Mouse (Mus musculus) forelimb bud, embryonic 11.5 days (tissue): ENCODE measurements around the gene Ribc1.

Source experiments
- DNase-seq: peaks from one replicate; pipeline ENCODE4 v3.0.0-alpha.2; 2012; ENCODE audit warnings: low read depth, low spot score

Ribc1 gene

GRCm38 (mm10) chrX:152016151-152017145 is at the start of gene Ribc1, which contains the start of gene Smc1a:
TSS of gene Ribc1 (minus strand) at chrX:152016295.
TSS of gene Smc1a (plus strand) at chrX:152016428.
- peak; percentile 94 for DNase-seq

DNA sequence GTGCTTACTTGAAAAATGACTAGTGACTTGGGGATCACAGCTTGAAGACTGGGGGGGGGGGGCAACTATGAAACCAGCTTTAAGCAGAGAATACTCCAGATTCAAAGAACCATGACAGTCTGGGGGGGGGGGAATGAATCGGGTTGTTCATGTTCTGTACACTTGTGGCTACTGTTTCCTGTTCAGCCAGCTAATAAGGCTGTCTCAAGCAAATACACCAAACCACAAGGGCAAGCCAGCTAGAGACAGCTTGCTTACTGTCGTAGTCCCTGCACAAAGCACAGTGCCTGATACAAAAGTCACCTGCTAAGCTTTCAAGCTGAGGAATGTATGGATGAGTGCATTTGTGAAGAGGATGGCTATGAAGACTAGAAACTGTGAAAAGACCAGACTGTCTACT is 49.6 kb upstream of the Ribc1 start:
- DNase-seq, result no peak

- no peak for DNase-seq
These were observed 38.0 kb upstream of the Ribc1 start for GRCm38 (mm10) chrX:152054094-152054493.

GRCm38 (mm10) chrX:152052546-152052945 is 36.5 kb upstream of the Ribc1 start:
- DNase-seq, result no peak

DNA sequence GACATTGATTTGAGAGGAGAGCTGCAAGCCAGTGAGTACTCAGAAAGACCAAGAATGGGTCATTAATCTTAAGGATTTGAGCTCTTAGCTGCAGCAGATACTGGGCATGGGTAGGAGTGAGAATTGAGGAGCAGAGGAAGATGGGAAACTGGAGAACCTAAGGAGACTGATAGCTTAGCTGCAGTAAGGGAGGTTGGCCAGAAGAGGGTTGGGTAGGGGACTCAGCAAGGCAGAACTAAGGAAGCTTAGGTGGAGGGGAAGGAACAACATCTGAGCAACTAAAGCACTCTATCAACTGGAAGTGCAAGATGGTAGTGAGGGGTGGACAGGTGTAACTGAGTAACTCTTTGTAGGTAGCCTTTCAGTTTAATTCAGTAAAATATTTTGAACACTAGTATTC is 31.1 kb upstream of the Ribc1 start:
- DNase-seq, result no peak

DNA sequence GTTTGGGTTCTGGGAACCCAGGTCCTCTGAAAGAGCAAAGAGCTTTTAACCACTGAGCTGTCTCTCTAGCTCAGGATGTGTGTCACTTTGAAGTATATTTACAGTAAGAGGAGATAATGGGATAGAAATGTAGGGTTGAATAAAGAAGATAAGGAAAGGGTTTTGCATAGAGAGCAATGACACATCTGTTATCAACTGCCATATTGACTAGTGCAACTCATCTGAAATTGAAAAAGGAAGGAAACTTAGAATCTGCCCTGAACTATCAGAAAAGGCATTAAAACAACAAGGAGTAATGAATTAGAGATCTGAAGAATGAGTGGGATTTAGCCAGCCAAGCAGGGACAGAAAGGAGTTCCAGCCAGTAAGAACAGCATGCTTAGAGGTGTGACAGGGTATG is 23.8 kb upstream of the Ribc1 start:
- DNase-seq, result no peak

DNA sequence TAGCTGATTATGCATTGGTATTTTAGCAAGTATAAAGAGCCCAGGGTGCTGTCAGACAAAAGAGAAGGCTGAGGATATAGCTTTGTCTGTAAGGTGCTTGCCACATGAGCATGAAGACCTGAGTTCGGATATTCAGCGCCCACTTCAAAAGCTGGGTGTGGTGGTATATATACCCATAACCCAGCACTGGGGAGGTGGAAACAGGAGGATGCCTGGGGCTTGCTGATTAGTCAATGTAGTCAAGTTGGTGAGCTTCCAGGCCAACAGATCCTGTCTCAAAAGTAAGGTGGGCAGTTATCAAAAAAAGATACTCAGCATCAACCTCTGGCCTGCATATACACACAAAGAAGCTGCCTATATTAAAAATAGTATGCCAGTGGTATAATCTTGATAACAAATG is 3.2 kb upstream of the Ribc1 start:
- DNase-seq, result no peak

- no peak for DNase-seq
These were observed 1.1 kb upstream of the Ribc1 start for GRCm38 (mm10) chrX:152017186-152017585.

DNA sequence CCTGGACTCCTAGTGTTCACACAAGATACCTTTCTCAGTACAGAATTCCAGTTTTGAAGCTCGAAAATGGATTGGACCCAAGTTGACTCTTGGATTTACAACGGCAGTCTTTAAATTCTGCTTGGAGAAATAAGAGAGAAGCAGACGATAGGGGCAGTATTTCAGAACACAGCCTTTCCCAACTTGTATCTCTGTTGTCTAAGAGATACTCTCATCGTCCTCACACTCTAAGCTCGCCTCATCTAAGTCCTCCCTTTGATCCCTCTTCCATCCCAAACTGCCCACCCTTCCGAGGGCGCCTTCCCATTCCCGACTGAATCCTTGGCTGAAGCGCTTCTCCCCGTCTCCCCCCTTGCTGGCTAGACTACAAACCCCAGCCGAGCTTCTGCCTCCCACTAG is 344 bp downstream of the Ribc1 start:
- peak; percentile 2 for DNase-seq

GRCm38 (mm10) chrX:152007863-152008262 is 8.2 kb downstream of the Ribc1 start:
- DNase-seq, result no peak

GRCm38 (mm10) chrX:152002865-152003264 is 13.2 kb downstream of the Ribc1 start:
- no peak for DNase-seq

DNA sequence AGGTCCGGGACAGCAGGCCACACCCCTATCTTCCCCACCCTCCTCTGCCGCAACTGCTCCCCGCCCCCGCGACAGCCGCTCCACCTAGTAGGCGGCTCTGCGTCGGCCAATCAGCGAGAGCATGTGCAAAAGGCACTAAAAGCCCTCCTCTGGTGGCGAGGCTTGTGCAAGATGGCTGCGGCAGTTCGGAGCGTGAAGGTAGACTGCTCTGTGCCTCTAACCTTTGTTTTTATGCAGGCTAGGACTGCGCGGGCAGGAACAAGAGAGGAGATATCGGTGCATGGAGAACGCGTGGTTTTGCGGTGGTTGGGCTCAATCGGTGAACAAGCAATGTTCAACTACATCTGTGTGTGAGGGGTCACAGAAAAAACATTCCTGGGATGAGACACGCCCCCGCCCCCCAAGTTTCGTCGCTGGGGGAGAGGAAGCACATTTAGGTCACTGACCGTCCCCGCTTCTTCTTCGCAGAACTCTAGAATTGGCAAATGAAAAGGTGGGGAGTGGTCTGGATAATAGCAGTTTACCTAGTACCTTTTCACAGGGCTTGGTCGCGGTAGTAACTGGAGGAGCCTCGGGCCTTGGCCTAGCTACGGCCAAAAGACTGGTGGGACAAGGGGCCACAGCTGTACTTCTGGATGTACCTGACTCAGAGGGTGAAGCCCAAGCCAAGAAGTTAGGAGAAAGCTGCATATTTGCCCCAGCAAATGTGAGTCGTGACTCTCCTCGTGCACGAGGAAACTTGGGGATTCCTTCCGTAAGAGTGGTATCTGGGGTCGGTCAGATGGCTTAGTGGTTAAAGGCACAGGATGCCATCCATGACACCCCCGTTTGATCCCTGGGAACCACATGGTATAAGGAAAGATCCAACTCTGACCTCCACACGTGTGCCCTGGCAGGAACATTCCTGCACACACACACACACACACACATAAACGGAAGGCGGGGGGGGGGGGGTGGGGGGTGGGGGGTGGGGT is 14.1 kb downstream of the Ribc1 start, which contains the start of gene Hsd17b10:
Hsd17b10 (plus strand) TSS at position 109 of the 974 bp plus-strand sequence.
- peak; percentile 73 for DNase-seq

- DNase-seq, result no peak
These were observed 14.9 kb downstream of the Ribc1 start for GRCm38 (mm10) chrX:152001182-152001684.

DNA sequence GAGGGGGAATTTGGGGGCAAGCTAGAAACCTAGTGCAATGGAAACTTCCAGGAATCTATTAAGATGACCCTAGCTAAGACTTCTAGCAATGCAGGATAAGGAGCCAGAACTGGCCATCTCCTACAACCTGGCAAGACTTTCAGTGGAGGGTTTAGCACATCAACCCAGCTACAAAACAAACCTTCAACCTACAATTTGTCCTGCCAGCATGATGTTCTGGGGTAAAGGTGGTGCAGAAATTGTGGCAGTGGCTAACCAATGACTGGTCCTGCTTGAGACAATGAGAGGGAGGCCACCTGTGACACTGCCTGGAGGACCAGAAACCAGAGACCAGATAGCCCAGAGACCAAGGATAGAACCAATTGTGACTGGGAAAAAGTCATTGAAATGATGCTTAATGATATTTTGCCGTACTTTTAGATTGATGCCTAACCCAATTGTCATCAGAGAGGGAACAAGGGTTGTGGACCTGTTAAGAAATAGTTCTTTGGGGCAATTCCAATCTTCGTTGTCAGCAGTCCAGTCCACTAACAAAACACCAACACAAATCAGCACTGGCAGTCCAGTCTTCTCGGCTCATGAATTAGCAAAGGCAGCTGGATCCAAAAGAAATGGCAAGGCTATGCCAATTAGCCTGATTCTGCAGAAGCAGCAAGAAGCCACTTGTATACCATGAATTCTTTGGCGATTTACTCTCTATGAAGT is 16.9 kb downstream of the Ribc1 start:
- no peak for DNase-seq
